Mouse (Mus musculus) heart, postnatal 4 days (tissue): ENCODE data around the gene Rmnd1. TPM values are rescaled to one million over a fixed set of nuclear protein-coding genes. Genes with fewer than 3 reads are reported as not detected.
A peak's percentile ranks its signal among the peaks of the same experiment; 100 is the strongest.
"Not testable (repeated sequence)": the region's sequence is repeated elsewhere in the genome, so short reads cannot be mapped to it uniquely, and the experiment has no call there.

ENCODE experiments used
- DNase-seq: peaks from one replicate; pipeline ENCODE4 v3.0.0; 2021
- total RNA-seq, 2 experiments: library from RNA; stranded (reverse); gene quantifications; 2 replicates each; pipeline ENCODE4 v1.2.3; 2021

Rmnd1 gene
- total RNA-seq = 10 to 100 TPM; 50.5 to 52.2 TPM

DNA sequence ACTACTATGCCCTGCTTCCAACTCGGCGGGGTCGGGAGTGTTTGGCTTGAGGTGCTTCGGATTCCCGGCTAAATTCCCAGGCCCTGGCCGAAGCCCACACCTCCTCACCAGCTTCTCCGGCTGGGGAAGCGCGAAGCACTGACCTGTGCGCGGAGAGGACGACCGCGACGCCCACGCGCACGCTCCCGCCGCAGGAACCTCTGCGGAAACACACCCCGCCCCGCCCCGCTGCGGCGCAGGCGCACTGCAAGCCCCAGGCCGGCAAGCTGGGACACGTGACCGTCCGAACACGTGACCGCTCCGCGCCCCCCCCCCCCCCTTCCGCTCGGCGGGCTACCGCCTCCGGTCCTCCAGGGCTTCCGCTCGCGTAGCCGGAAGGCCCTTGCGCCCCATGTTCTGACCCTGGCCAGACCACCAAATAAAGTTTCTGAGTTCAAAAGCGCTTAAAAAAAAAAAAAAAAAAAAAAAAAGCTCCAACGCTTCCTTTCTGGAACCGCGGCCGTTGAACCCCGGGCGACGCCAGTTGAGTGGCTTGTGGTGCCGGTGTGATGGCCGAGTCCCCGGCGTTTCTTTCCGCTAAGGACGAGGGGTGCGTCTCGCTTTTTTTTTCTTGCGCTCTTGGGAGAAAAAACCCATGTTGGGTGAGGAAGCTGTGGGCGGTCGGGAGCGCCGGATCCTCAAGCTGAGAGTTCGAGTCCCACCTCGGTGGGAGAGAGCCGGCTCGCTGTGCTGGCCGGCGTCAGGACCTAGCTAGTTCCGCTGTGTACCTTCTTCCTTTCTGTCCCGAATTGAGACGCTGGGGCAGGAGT lies at the start of gene Rmnd1, which contains the start of gene Armt1:
TSS of gene Rmnd1 (minus strand) at position 266 of the 809 bp plus-strand sequence.
TSS of gene Armt1 (plus strand) at position 345 of the 809 bp plus-strand sequence.
- DNase-seq = peak; percentile 96

DNA sequence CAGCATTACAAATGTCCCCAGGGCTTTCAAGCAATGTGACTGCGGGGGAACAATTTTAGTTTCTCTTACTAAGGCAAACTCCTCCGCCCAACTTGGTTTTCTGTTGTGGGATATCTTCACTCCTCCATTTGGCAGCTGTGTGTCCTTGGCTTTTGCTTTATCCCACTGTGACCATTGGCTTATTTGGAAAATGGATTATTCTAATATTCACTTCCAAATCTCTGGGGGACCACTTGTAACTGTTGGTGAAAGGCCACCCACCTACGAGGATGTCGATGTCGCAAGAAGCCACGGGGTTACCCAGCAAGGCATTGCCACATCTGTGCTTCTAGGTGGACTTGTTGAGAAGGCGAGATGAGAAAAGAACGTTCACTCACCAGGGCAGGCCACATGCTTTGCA lies 49.5 kb upstream of the Rmnd1 start:
- DNase-seq = peak; percentile 10

DNA sequence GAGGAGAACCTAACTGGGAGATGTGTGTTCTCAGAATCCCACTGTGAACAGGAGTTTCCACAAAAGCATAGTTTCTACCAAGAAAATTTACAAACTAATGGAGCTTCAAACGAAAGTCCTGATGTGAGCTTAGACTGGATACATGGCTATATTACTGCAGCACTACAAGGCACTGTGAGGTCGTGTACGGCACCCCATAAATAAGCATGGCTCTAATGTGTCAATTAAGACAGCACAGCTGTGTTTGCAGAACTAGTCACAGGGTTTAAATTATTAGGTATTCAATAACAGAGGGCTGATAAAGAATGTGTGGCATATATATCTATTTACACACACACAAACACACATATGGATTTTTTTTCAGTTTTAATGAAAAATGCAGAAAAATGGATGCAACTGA lies 48.7 kb upstream of the Rmnd1 start:
- DNase-seq = no peak

DNA sequence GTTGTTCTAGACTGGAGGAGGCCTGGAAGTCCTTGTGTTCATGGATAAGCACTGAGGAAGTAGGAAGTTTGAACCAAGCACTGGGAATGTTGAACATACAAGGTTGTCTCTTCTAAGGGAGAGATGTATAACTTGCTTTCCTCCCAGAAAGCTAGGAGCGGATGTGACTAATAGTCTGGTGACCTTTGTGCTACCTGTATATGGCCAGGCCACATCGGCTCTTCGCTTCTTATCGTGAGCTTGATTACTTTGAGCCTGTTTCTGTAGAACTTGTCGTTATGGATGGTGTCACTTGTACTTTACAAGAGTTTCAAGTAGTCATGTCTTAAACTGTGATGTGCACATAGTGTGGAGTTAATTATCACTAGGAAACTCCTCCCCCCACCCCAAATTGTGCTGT lies 44.4 kb upstream of the Rmnd1 start:
- no peak for DNase-seq

DNA sequence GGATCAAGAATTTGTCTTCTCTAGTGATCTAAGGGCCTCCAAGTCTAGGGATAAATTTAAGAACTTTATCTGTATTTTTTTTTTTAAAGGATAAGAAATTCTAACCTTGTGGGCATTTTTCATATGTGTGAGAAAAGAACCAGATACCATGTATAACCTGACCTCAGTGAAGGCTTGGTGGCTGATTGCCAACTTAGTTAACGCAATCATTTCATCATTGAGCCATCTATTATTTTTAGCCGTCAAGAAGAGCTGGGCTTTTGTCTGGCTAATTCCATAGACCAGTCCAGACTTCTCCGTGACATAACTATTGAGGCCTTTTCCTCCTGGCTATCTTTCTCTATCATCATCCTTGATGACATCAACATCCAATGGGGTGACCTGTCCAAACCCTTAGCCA lies 43.2 kb upstream of the Rmnd1 start:
- DNase-seq = no peak

DNA sequence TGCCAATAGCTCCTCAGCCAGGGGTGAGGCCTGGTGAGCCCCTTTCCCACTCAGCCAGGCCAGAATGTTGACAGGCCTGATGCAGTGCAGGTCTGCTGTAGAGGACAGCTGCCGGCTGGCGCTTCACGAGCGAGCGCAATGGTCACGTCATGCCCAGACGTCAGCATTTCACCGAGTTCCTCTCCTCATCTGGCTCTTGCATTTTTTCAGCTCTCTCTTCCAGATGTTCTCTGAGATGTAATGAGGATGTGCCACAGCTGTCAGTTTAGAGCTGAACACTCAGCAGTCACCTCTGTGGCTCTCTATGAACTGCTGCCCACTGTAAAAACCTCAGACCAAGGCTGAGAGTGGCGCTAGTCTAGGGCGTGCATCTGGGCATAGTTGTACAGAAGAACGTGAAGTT lies 41.4 kb upstream of the Rmnd1 start:
- DNase-seq = peak; percentile 48

DNA sequence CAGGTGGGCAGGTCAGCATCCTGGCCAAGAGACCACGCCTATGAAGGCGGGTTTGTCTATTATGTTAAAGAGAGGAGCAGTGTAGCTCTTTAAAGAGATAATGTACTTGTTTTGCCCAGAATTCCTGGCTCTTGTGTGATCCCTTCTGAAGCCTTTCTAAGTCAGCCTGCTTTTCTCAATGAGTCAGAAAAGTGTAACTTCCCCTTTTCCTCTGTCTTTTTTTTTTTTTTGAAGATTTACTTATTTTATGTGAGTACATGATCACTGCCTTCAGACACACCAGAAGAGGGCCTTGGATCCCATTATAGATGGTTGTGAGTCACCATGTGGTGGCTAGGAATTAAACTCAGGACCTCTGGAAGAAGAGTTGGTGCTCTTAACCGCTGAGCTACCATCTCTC lies 37.2 kb upstream of the Rmnd1 start:
- DNase-seq = no peak

DNA sequence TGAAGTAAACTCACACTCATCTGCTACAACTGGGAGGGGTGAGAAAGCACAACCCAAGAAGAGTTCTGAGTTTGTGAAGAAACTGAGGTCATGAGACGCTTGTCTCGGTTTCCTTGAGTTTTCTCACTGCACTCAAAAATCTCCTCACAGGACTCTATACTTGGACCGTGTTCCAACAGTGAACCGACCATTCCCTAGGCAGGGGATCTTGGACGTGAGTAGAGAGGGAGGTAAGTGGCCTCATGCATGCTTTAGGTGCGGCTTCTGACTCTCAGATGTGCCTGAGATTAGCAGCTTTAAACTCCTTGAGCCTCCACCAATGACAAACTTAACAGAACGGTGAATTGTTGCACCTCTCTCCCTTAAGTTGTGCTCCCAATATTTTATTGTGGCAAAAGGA lies 33.6 kb upstream of the Rmnd1 start:
- no peak for DNase-seq

DNA sequence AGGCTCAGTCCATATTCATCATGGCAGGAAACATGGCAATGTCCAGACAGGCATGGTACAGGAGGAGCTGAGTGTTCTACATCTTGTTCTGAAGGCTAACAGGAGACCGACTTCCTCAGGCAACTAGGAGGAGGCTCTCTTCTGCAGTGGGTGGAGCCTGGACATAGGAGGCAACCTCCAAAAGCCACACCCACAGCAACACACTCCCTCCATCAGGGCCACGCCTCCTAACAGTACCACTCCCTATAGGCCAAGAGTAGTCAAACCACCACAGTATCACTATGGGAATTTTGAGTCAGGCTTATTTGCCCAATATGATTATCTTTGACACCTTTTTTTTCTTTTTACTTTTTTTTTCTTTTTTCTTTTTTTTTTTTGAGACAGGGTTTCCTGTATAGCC lies 28.0 kb upstream of the Rmnd1 start:
- no peak for DNase-seq

DNA sequence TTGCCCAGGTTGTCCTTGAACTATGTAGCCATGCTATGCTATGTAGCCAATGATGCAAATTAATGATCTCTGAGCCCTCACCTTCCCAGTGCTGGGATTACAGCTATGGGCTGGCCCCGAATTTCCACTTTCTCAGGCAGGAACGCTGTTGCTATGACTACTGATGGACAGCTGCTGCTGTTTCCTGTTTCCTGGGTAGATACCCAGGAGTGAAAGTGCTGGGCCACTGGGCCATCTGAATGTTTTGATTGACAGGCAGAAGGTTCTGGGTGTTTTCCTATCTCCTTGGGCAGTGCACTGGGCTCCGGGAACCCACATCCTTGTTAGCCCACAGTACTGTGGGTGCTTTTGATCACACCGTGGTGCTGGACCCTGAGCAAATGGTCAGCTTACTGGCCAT lies 24.2 kb upstream of the Rmnd1 start:
- no peak for DNase-seq

DNA sequence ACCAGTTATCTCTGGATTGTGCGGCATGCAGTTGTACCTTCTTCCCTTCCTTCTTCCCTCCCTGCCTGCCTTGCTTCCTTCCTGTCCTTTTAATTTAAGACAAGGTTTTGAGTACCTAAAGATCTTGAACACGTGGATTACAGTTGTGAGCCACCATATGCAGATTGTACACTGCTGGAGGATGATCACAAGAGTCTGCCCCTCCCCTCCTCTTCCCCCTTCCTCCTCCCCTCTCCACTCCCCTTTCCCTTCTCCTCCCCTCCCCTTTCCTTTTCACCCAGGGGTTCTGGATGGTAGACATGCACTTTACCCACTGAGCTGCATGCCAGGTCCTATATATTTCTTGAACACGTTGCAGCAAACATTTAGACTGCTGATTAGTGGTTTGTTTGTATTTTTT lies 3.2 kb upstream of the Rmnd1 start:
- DNase-seq = no peak

DNA sequence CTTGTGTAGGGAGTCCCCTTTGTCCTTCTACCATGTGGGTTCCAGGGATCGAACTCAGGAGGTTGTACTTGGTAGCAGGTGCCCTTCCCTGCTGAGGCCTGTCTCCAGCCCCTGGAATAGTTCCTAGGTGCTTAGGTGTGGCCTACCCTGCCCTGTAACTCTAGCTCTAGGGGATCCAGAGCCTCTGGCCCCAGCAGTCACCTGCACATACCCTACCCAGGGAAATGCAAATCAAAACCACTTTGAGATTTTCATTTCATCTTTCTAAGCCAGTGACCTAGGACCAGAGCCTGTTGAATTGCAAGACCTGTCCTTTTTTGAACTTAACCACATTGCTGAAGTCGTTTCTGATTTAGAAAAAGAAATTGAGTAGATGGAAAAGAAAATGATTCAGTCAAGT lies 1.7 kb upstream of the Rmnd1 start:
- DNase-seq = not testable (repeated sequence)

DNA sequence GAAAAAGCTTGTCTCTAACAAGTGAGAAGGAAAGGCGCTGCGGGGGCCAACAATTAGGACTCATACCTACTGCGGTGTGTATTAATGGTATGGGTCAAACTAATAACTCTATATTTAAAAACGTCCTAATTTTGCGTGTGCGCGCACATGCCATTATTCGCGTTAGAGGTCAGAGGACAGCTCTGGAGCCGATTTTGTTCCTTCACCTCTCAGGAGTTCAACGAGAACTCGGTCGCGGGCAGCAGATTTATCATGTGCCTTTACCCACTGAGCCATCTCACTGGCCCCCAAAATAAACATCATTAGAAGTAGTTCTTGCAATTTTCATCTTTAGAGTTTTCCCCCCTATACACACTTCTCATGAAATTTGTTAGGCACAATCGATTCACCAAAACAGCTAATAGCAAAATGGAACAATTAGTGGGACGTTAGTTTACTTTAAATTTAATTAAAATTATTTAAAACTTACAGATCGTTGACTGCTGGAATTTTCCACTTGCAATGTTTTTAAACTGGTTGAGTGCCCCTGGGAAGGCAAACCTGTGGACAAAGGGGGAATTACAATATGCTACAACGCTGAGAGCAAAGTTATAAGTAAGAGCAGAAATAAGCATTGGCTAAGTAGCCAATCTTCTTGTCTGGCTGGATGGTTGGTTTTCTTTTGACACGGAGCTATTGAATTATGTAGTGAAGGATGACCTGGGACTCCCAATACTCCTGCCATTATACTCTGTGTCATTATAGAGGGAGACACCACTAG lies 988 bp upstream of the Rmnd1 start:
- no peak for DNase-seq

DNA sequence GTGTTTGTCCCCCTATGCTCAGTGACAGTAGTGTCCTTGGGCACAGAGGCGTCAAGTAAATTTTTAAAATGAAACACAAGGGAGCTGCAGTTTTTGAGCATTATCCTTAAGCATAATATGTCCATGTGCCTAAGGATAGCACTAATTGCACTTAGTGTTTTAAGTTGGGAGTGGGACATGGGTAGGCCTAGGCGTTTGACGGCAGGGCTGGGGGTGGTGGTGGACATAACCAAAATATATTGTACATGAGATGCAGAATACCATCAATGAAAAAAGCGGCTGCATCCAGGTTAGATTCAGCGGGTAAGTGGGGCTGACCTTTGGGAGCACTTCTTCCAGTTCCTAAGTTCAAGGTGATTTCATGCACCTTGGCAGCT lies 454 bp downstream of the Rmnd1 start:
- DNase-seq = no peak

DNA sequence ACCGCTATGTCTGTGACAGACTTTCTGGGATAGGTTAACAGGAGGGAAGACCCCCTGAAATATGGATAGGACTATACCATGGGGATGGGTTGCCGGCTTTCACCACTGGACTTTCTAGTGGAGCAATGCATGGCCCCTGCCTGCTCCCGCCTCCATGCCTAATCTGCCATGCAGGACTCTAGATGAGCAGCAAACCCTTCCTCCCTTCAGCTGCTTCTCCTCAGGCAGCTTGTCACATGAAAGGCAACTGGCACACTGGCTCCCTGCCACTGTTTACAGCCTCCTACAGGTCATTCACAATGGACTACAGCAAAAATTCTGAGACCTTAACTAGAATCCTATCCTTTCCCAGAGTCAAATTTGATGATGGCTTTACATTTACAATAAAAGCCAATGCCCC lies 1.4 kb downstream of the Rmnd1 start:
- peak; percentile 46 for DNase-seq

DNA sequence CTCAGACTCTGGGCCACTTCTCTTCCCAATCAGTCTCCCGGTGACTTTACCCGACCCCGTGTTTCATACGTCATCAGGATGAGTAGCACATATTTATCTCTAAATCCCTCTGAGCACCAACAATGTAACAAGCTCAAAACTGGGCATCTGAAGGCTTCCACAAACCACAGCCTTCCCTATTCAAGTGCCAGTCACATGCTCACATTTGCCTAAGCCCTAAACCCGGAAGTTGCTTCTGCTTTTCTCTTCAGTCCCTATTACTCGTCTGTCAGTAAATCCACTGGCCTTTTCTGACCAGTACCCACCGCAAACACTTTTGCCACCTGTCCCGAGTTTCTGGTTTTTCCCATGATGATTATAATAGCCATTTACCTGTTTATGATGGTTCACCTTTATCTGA lies 1.8 kb downstream of the Rmnd1 start:
- no peak for DNase-seq

DNA sequence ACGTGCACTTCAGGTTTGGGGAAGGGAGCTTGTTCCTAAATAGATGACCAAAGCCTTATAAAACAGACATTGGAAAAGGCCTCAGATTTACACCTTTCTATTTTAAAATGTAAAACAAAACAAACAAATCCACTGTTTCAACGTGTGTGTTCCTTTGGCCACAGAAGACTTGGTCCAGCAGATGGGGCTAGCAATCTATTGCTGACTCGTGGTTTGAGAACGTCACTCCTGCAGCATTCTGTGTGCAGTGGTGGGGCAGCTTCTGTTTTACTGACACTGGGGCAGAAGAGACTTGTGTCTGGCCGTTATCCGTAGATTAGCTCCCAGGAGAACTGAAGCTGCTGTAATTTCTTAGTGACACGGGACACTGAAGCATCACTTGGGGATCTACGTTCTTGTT lies 6.9 kb downstream of the Rmnd1 start:
- DNase-seq = peak; percentile 19

DNA sequence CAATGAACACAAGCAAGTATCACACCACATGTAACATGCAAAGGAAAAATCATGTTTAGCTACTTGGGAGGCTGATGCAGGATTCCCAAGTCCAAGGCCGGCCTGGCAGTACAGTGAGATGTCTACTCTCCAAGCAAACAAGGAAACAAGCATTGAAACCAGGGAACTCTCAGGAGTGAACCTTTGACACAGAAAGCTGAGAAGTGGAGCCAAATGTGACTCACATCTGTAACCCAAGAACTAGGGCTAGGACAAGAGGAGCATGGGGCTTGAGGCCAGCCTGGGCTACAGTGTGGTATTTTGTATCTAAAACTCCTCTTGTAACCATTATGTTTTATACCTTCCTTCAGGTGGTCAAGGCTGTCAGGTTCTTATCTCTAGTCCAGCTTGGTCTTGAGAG lies 25.0 kb downstream of the Rmnd1 start:
- DNase-seq = no peak

DNA sequence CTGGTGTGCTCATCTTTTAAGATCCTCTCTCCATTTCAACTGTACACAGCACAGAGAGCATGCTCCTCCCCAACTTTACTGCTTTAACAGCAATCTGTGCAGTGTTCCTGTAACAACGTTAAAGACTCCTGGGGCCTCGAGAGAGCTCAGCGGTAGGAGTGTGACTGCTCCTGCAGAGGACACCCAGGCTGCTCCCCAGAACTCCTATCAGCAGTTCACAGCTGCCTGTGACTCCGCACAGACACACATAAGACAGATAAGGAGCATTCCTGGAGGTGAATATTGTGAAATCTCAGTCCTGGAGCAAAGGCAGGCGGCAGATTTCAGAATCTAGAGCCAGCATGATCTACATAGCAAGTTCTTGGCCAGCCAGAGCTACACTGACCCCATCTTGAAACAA lies 26.7 kb downstream of the Rmnd1 start:
- DNase-seq = no peak

DNA sequence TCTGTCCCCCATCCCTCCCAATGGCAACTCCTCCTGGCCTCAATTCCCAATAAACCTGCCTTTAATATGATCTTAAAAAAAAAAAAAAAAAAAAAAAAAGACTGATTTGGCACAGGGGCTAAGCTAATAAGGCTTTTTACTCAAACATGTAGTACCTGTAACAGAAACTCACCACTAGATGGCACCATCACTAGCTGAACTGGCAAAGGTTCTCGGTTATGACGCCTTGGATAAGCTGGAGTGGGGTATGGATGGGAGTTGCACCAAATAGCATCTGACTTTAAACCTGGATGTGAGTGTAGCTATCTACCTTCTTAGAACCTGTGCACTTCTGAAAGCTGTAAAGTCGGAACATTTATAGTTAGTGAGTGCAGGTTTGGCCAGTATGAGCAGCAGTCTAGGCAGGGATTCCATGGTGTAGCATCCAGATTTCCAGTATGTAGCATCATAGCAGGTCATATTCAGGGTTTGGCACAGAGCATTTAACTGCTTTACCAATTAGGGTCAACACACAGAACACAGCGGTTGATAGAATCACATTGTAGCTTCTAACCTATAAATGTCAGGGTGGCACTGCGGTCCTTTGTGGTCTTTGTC lies 27.2 kb downstream of the Rmnd1 start:
- peak; percentile 60 for DNase-seq

DNA sequence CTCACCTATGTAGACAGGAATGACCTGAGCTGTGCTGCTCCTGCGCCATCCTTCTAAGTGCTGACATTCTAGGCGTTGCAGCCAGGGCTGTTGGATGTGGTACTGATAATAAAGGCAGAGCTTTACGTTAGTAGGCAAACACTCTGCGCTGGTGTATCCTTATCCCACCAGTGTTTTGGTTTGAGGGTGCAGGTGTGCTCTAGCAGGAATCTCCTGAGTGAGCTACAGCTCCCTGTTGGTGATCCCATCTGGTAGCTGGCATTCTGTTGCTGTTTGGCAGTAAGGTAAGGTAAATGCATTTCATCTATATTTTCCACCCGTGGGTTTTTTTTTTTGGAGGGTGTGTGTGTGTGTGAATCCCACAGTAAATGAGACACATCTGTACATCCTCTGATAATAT lies 34.1 kb downstream of the Rmnd1 start:
- no peak for DNase-seq

DNA sequence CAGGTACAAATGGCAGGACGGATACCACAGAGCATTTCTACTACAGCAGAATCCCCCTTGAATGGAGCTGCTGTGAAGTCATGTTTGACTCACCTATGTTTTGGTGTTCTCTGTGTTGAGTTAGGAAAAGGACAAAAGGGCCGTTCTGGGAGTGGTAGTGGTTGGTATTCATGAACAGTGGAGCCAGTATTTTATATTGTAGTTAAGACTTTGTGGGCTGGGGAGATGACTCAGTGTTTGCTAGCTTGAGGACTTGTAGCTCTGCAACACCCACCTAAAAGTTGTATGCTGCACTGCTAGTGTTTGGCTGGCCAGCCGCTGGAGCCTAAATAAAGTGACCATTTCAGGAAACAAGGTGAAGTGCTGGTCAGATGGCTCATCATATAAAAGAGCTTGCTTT lies 36.9 kb downstream of the Rmnd1 start:
- no peak for DNase-seq

DNA sequence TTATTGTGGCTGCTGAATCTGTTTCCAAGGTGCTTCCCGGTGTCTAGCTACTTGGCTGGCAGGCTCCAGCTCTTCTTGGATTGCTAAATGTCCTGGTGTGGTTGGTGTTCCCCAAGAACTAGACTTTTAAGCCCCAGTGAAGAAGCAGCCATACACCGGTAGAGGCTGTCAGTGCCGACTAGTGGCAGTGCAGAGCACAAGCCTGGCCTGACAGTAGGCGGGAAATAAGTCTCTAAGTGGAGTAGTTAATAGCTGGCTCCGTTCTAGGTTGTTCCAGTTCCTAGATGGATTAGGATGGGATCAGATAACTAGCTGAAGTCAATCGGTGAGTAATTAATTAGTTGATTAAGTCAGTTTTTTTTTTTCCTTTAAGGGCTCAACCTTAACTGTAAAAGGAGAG lies 40.3 kb downstream of the Rmnd1 start:
- DNase-seq = peak; percentile 45

DNA sequence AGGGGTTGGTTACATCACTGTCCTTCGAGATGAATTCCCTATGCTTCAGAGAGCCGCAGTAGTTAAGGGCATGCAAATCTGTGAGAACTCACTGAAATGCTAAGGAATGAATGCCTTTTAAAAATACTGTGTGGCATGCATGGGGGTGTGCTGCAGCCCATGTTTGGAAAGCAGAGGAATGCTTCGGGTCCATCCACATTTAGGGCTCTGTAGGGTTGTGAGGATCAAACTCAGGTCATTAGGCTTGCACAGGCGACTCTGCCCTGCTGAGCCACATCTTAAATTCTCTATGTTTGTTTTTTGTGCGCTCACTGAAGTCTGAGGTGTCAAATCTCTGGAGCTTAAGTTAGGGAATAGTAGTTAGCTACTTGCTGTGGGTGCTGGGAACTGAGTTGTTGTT lies 41.1 kb downstream of the Rmnd1 start:
- DNase-seq = no peak
